Mouse (Mus musculus): ENCODE results near the gene Kcnab2. TPM values are rescaled to one million over a fixed set of nuclear protein-coding genes. Genes with fewer than 3 reads are reported as not detected.

Gene Kcnab2
- polyA plus RNA-seq, 1 experiment = 34.6 TPM

DNA sequence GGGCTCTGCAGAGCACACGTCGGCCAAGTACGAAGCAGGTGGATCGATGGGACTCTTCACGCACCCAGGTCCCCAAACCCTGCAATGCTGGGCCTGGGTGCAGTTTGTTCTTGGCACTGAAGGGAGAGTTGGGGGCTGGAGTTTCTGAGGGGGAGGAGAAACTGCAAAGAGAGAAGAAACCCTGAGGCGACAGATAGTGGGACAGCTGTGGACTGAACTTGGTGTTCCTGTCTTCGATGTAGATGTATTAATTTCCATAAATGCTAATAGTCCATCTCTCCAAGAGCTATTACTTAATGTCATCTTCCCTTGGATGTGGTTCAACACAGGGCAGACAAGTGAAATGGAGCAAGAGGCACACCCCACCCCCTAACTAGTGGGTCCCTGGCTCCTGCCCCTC lies 1.7 kb downstream of the Kcnab2 start:
- no peak overlapping the region for H3K27ac ChIP-seq (ENCODE audit: insufficient read depth, low read length)
- no peak overlapping the region for H3K4me3 ChIP-seq (ENCODE audit: extremely low read depth, insufficient read depth, insufficient read length)
- H3K4me1 ChIP-seq (ENCODE audit: control insufficient read depth, insufficient read depth, insufficient read length) = peaks cover 11% of the 10 kb centered on the region; the same call in 1 of the 2 replicates
- no peak for TF ChIP-seq CTCF (IDR thresholded peaks at IDR 0.05; ENCODE audit: extremely low read depth, insufficient read depth, insufficient read length, insufficient replicate concordance)
- TF ChIP-seq POLR2A (IDR thresholded peaks at IDR 0.05; ENCODE audit: low read depth, low read length) = no peak
- H3K27me3 ChIP-seq (ENCODE audit: control insufficient read depth, insufficient read depth, low read length) = no peaks in the 10 kb centered on the region
- no peaks in the 10 kb centered on the region for H3K36me3 ChIP-seq (ENCODE audit: control insufficient read depth, insufficient read depth, low read length)
- no peak for DNase-seq (ENCODE audit: low read depth in 1 of 2, low spot score in 2 of 2)
- 81% methylated on average over 7 of the region's 7 CpGs for WGBS

- 84% methylated on average over 6 of the region's 6 CpGs for WGBS
- no peak for DNase-seq (ENCODE audit: low read depth in 1 of 2, low spot score in 2 of 2)
- Histone ChIP-seq H3K4me1 (ENCODE audit: control insufficient read depth, insufficient read depth, insufficient read length) (no peaks in the 10 kb centered on the region), H3K27me3 (ENCODE audit: control insufficient read depth, insufficient read depth, low read length) (no peaks in the 10 kb centered on the region), H3K4me3 (ENCODE audit: extremely low read depth, insufficient read depth, insufficient read length) (no peak overlapping the region), H3K36me3 (ENCODE audit: control insufficient read depth, insufficient read depth, low read length) (no peaks in the 10 kb centered on the region), H3K27ac (ENCODE audit: insufficient read depth, low read length) (no peak overlapping the region)
- TF ChIP-seq POLR2A (IDR thresholded peaks at IDR 0.05; ENCODE audit: low read depth, low read length) = no peak
- no peak for TF ChIP-seq CTCF (IDR thresholded peaks at IDR 0.05; ENCODE audit: extremely low read depth, insufficient read depth, insufficient read length, insufficient replicate concordance)
These were observed 9.7 kb downstream of the Kcnab2 start for GRCm38 (mm10) chr4:152467951-152468350.

DNA sequence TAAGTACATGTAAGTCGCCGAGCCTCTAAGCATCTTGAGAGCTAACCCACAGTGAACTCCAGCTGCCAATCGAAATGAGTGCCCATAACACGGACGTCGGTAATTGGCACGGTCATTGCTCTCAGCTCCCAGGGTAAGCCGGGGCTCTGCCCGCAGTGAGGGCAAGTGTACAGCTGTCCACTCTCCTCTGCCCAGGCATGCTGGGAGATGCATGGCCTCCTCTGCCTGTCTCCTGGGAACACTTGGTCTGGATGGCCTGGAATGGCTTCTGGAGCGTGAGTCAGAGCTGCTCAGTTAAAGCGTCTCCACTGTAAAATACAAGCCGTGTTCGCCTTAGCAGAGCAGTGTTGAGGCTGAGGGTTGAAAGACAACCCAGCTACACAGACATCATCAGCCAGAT lies 11.1 kb downstream of the Kcnab2 start:
- H3K36me3 ChIP-seq (ENCODE audit: control insufficient read depth, insufficient read depth, low read length) = no peaks in the 10 kb centered on the region
- H3K4me1 ChIP-seq (ENCODE audit: control insufficient read depth, insufficient read depth, insufficient read length) = no peaks in the 10 kb centered on the region
- DNase-seq (ENCODE audit: low read depth in 1 of 2, low spot score in 2 of 2) = no peak
- H3K27me3 ChIP-seq (ENCODE audit: control insufficient read depth, insufficient read depth, low read length) = no peaks in the 10 kb centered on the region
- no peak overlapping the region for H3K27ac ChIP-seq (ENCODE audit: insufficient read depth, low read length)
- no peak overlapping the region for H3K4me3 ChIP-seq (ENCODE audit: extremely low read depth, insufficient read depth, insufficient read length)
- WGBS = 94% methylated on average over 13 of the region's 13 CpGs
- TF ChIP-seq POLR2A (IDR thresholded peaks at IDR 0.05; ENCODE audit: low read depth, low read length) (no peak), CTCF (IDR thresholded peaks at IDR 0.05; ENCODE audit: extremely low read depth, insufficient read depth, insufficient read length, insufficient replicate concordance) (no peak)

GRCm38 (mm10) chr4:152465116-152465515 lies 12.6 kb downstream of the Kcnab2 start:
- Histone ChIP-seq H3K36me3 (ENCODE audit: control insufficient read depth, insufficient read depth, low read length) (no peaks in the 10 kb centered on the region), H3K4me3 (ENCODE audit: extremely low read depth, insufficient read depth, insufficient read length) (no peak overlapping the region), H3K4me1 (ENCODE audit: control insufficient read depth, insufficient read depth, insufficient read length) (no peaks in the 10 kb centered on the region), H3K27me3 (ENCODE audit: control insufficient read depth, insufficient read depth, low read length) (no peaks in the 10 kb centered on the region), H3K27ac (ENCODE audit: insufficient read depth, low read length) (no peak overlapping the region)
- TF ChIP-seq CTCF (IDR thresholded peaks at IDR 0.05; ENCODE audit: extremely low read depth, insufficient read depth, insufficient read length, insufficient replicate concordance) (no peak), POLR2A (IDR thresholded peaks at IDR 0.05; ENCODE audit: low read depth, low read length) (no peak)
- WGBS = 75% methylated on average over 8 of the region's 8 CpGs
- no peak for DNase-seq (ENCODE audit: low read depth in 1 of 2, low spot score in 2 of 2)

GRCm38 (mm10) chr4:152463147-152463546 lies 14.5 kb downstream of the Kcnab2 start:
- no peak overlapping the region for H3K27ac ChIP-seq (ENCODE audit: insufficient read depth, low read length)
- H3K4me1 ChIP-seq (ENCODE audit: control insufficient read depth, insufficient read depth, insufficient read length) = no peaks in the 10 kb centered on the region
- no peak for DNase-seq (ENCODE audit: low read depth in 1 of 2, low spot score in 2 of 2)
- TF ChIP-seq CTCF (IDR thresholded peaks at IDR 0.05; ENCODE audit: extremely low read depth, insufficient read depth, insufficient read length, insufficient replicate concordance) = no peak
- no peaks in the 10 kb centered on the region for H3K27me3 ChIP-seq (ENCODE audit: control insufficient read depth, insufficient read depth, low read length)
- no peak overlapping the region for H3K4me3 ChIP-seq (ENCODE audit: extremely low read depth, insufficient read depth, insufficient read length)
- no peaks in the 10 kb centered on the region for H3K36me3 ChIP-seq (ENCODE audit: control insufficient read depth, insufficient read depth, low read length)
- 85% methylated on average over 9 of the region's 9 CpGs for WGBS

GRCm38 (mm10) chr4:152462516-152462915 lies 15.2 kb downstream of the Kcnab2 start:
- no peak for DNase-seq (ENCODE audit: low read depth in 1 of 2, low spot score in 2 of 2)
- no peaks in the 10 kb centered on the region for H3K27me3 ChIP-seq (ENCODE audit: control insufficient read depth, insufficient read depth, low read length)
- no peaks in the 10 kb centered on the region for H3K36me3 ChIP-seq (ENCODE audit: control insufficient read depth, insufficient read depth, low read length)
- no peaks in the 10 kb centered on the region for H3K4me1 ChIP-seq (ENCODE audit: control insufficient read depth, insufficient read depth, insufficient read length)
- 86% methylated on average over 12 of the region's 12 CpGs for WGBS
- no peak overlapping the region for H3K4me3 ChIP-seq (ENCODE audit: extremely low read depth, insufficient read depth, insufficient read length)
- TF ChIP-seq CTCF (IDR thresholded peaks at IDR 0.05; ENCODE audit: extremely low read depth, insufficient read depth, insufficient read length, insufficient replicate concordance) (no peak), POLR2A (IDR thresholded peaks at IDR 0.05; ENCODE audit: low read depth, low read length) (no peak)
- no peak overlapping the region for H3K27ac ChIP-seq (ENCODE audit: insufficient read depth, low read length)

DNA sequence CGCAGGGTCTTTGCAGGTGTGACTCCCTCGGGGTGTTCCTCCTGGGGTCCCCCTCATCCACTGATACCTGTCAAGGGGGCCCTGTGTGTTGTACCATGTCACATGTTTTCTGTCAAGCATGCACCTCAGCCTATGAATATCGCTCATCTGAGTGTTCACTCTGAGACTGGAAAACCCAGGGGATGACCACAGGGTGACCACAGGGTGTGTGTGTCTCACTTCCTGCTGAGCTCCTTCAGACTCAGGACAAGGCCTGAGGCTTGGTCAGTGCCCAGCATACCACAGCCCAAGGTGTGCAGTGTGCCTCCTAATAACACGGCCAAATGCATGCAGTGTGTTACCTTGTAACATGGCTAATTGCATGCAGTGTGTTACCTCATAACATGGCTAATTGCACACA lies 20.0 kb downstream of the Kcnab2 start:
- no peaks in the 10 kb centered on the region for H3K4me1 ChIP-seq (ENCODE audit: control insufficient read depth, insufficient read depth, insufficient read length)
- no peaks in the 10 kb centered on the region for H3K36me3 ChIP-seq (ENCODE audit: control insufficient read depth, insufficient read depth, low read length)
- no peak overlapping the region for H3K4me3 ChIP-seq (ENCODE audit: extremely low read depth, insufficient read depth, insufficient read length)
- no peak for DNase-seq (ENCODE audit: low read depth in 1 of 2, low spot score in 2 of 2)
- H3K27ac ChIP-seq (ENCODE audit: insufficient read depth, low read length) = no peak overlapping the region
- H3K27me3 ChIP-seq (ENCODE audit: control insufficient read depth, insufficient read depth, low read length) = no peaks in the 10 kb centered on the region
- WGBS = 86% methylated on average over 4 of the region's 4 CpGs
- TF ChIP-seq POLR2A (IDR thresholded peaks at IDR 0.05; ENCODE audit: low read depth, low read length) (no peak), CTCF (IDR thresholded peaks at IDR 0.05; ENCODE audit: extremely low read depth, insufficient read depth, insufficient read length, insufficient replicate concordance) (no peak)

Measured in spleen, adult 2 months (tissue).